Mouse (Mus musculus) left cerebral cortex, postnatal 25 days (tissue): ENCODE measurements at regions not wholly inside any gene's neighbourhood (a gene's known extent, or its start where the extent isn't known, plus 50 kb on each side); places are given as distances from the start of the nearest gene placed in this dataset.

Experiments
- DNase-seq, 2 experiments: peaks; one replicate each; pipeline ENCODE4 v3.0.0; 2022; ENCODE audit warnings: low spot score in 2 of 2, mixed read lengths in 1 of 2
- intact Hi-C: fragments of 180-260 bp; cut with DNase I; formaldehyde crosslinking; loops from one replicate; pipeline ENCODE4 v1.15.1; 2025

GRCm38 (mm10) chr4:35640866-35641265 lies 414.9 kb upstream of the C9orf72 start:
- DNase-seq: peak in 1 of 2 experiments; percentile 5
- intact Hi-C loops: no loop called here

- peak in 1 of 2 experiments; percentile 71 for DNase-seq
- intact Hi-C loops: no loop called here
Measured at GRCm38 (mm10) chr4:35606200-35606599, 380.2 kb upstream of the C9orf72 start.

GRCm38 (mm10) chr4:35578086-35578485 lies 352.1 kb upstream of the C9orf72 start:
- DNase-seq: no peak
- intact Hi-C loops: no loop called here

- no peak for DNase-seq
- intact Hi-C loops: no loop called here
Measured at GRCm38 (mm10) chr4:35575179-35575974, 349.4 kb upstream of the C9orf72 start.

- no peak for DNase-seq
- intact Hi-C loops: no loop called here
Measured at GRCm38 (mm10) chr4:35571541-35572447, 345.8 kb upstream of the C9orf72 start.

GRCm38 (mm10) chr4:35561303-35561702 lies 335.3 kb upstream of the C9orf72 start:
- no peak for DNase-seq
- intact Hi-C loops: no loop called here

- intact Hi-C loops: no loop called here
- DNase-seq: no peak
Measured at GRCm38 (mm10) chr4:35560004-35560403, 334.0 kb upstream of the C9orf72 start.

GRCm38 (mm10) chr4:35553309-35553708 lies 327.3 kb upstream of the C9orf72 start:
- DNase-seq: no peak

GRCm38 (mm10) chr4:35551988-35552387 lies 326.0 kb upstream of the C9orf72 start:
- intact Hi-C loops: no loop called here
- DNase-seq: no peak

More at GRCm38 (mm10) chr4:35553309-35553708, 327.3 kb upstream of the C9orf72 start:
- intact Hi-C loops: no loop called here

- intact Hi-C loops: no loop called here
- no peak for DNase-seq
Measured at GRCm38 (mm10) chr4:35534565-35535279, 308.7 kb upstream of the C9orf72 start.

- intact Hi-C loops: no loop called here
Measured at GRCm38 (mm10) chr4:35534154-35534553, 308.2 kb upstream of the C9orf72 start.

More at GRCm38 (mm10) chr4:35534154-35534553, 308.2 kb upstream of the C9orf72 start:
- no peak for DNase-seq
